Mouse (Mus musculus): Measurements from ENCODE around the gene Mgat5.

The Mgat5 gene

GRCm38 (mm10) chr1:127442880-127443877, 238.4 kb downstream of the Mgat5 start:
- DNase-seq, result peak; percentile 31 to 48

GRCm38 (mm10) chr1:127444836-127445485, 240.1 kb downstream of the Mgat5 start:
- peak; percentile 60 to 70 for DNase-seq

- no peak for DNase-seq
These were observed 248.6 kb downstream of the Mgat5 start for GRCm38 (mm10) chr1:127453397-127453796.

GRCm38 (mm10) chr1:127459015-127459451, 254.2 kb downstream of the Mgat5 start:
- peak; percentile 67 to 77 for DNase-seq

GRCm38 (mm10) chr1:127459576-127459975, 254.8 kb downstream of the Mgat5 start:
- no peak for DNase-seq

- no peak for DNase-seq
These were observed 256.2 kb downstream of the Mgat5 start for GRCm38 (mm10) chr1:127461017-127461416.

- no peak for DNase-seq
These were observed 259.2 kb downstream of the Mgat5 start for GRCm38 (mm10) chr1:127464041-127464440.

GRCm38 (mm10) chr1:127465292-127465691, 260.5 kb downstream of the Mgat5 start:
- DNase-seq, result no peak

- DNase-seq, result no peak
These were observed 262.4 kb downstream of the Mgat5 start for GRCm38 (mm10) chr1:127467238-127467637.

GRCm38 (mm10) chr1:127470175-127470574, 265.4 kb downstream of the Mgat5 start:
- DNase-seq, result no peak

GRCm38 (mm10) chr1:127475756-127476155, 270.9 kb downstream of the Mgat5 start:
- DNase-seq, result no peak

GRCm38 (mm10) chr1:127482911-127483310, 278.1 kb downstream of the Mgat5 start:
- no peak for DNase-seq

- peak; percentile 26 to 43 for DNase-seq
These were observed 279.4 kb downstream of the Mgat5 start for GRCm38 (mm10) chr1:127484188-127484587.

GRCm38 (mm10) chr1:127484826-127485225, 280.0 kb downstream of the Mgat5 start:
- peak; percentile 73 to 76 for DNase-seq

- peak; percentile 69 to 75 for DNase-seq
These were observed 282.3 kb downstream of the Mgat5 start for GRCm38 (mm10) chr1:127487161-127487560.

- DNase-seq, result peak; percentile 81 to 84
These were observed 292.1 kb downstream of the Mgat5 start for GRCm38 (mm10) chr1:127496737-127497543.

- no peak for DNase-seq
These were observed 293.9 kb downstream of the Mgat5 start for GRCm38 (mm10) chr1:127498746-127499145.

- DNase-seq, result peak; percentile 89
These were observed 295.4 kb downstream of the Mgat5 start for GRCm38 (mm10) chr1:127500219-127500618.

GRCm38 (mm10) chr1:127500701-127501100, 295.9 kb downstream of the Mgat5 start:
- no peak for DNase-seq

- DNase-seq, result no peak
These were observed 302.3 kb downstream of the Mgat5 start for GRCm38 (mm10) chr1:127507042-127507650.

GRCm38 (mm10) chr1:127508067-127508739, 303.4 kb downstream of the Mgat5 start:
- no peak for DNase-seq

- DNase-seq, result no peak
These were observed 304.1 kb downstream of the Mgat5 start for GRCm38 (mm10) chr1:127508921-127509320.

Data from kidney, postnatal 4 days (tissue).